Mouse (Mus musculus) megakaryocyte, embryonic 14.5 days (primary cell): Measurements from ENCODE around the gene Ttll11. TPM values are rescaled to one million over a fixed set of nuclear protein-coding genes. Genes with fewer than 3 reads are reported as not detected.

Experiments used
- H3K27me3 ChIP-seq: replicated peaks from 2 replicates; pipeline ENCODE3; 2012; ENCODE audit warnings: inconsistent platforms
- H3K36me3 ChIP-seq: replicated peaks from 2 replicates; pipeline ENCODE3; 2012; ENCODE audit warnings: low read length, inconsistent platforms, mixed read lengths
- H3K4me1 ChIP-seq: 2 replicates; pipeline ENCODE4 v1.6.1; 2012; ENCODE audit warnings: inconsistent platforms
- H3K4me3 ChIP-seq: replicated peaks from 2 replicates; pipeline ENCODE3; 2012; ENCODE audit warnings: moderate library complexity, mild to moderate bottlenecking, inconsistent platforms
- H3K9me3 ChIP-seq: 2 replicates; pipeline ENCODE4 v1.6.1; 2012; ENCODE audit warnings: inconsistent platforms
- FLI1 ChIP-seq: IDR thresholded peaks from 2 replicates; pipeline ENCODE4 v1.6.1; 2012; ENCODE audit warnings: low read length, inconsistent platforms, mixed read lengths
- GATA1 ChIP-seq: IDR thresholded peaks from 3 replicates; pipeline ENCODE4 v1.6.1; 2012; ENCODE audit warnings: mixed read lengths, low read length, inconsistent platforms, borderline replicate concordance
- polyA plus RNA-seq: library from polyadenylated mRNA; stranded (reverse); fragments of >175 nt; gene quantifications from 2 replicates; pipeline ENCODE4 v1.2.3, GENCODE M21; 2012; ENCODE audit warnings: low replicate concordance; ENCODE audit not compliant: insufficient read depth

Ttll11 gene
- polyA plus RNA-seq, 1 experiment, result 64.8 TPM

DNA sequence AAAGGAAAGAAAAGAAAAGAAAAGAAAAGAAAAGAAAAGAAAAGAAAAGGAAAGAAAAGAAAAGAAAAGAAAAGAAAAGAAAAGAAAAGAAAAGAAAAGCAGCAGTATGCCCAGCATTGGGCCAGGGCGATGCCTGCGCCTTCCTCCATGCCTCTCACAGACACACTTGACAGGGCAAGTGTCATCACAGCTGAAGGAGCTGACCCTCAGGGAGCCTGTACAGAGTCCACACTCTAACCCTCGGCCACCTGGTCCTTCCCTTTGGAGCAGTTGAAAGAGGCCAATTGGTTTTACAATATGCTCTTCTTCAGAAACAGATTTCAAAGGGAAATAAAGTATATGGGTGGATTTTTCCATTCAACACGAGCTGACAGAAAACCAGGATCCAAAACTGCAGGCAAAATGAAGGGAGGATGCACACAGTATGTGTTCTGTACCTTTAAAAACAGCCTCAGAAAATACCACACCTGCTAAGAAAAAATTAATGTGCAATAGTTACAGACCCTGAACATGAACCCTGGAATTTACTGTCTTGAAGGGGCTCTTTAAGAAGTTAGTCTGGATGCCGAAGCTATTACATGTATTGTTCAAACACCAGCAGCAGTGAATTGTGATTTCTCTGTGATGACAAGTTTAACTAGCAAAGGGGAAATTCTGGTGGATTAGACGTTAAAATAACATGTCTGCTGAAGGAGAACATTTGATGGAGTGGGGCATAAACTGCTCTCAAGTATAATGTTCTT lies 7.3 kb downstream of the Ttll11 start:
- no peak for TF ChIP-seq GATA1
- no peak for TF ChIP-seq FLI1
- Histone ChIP-seq H3K4me1 (peaks cover 9% of the 10 kb centered on the region), H3K36me3 (peaks cover 3% of the 10 kb centered on the region), H3K27me3 (peaks cover 31% of the 10 kb centered on the region), H3K9me3 (no peaks in the 10 kb centered on the region), H3K4me3 (no peak overlapping the region)

DNA sequence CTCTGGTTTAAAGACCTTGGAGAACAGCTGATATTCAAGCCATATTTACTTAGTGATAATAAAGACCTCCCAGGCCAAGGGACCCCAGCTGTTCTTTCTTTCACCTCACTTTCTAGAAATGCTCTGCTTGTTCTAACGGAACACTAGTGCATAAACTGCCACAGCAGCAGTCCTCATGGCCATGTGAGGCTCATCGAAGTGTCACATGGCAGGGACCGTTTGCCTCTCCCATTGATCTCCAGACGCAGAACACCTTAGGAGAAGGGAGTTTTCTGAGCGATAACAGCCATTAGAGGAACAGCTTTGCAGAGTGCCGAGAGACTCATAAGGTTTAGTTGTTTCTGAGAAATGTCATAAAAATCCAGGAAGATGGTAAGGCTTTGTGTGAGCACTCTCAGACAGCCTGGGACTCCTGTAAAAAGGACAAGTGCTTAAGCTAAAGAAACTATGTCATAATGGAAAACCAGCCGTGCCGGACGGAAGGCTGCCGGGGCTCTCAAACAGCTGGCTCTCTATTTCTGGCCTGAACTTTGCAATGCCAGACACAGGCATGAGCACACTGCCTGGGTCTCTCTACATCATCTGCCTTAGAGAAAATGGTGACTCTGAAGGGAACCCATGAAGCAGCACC lies 13.7 kb downstream of the Ttll11 start:
- Histone ChIP-seq H3K9me3 (no peaks in the 10 kb centered on the region), H3K4me1 (peaks cover 22% of the 10 kb centered on the region), H3K4me3 (no peak overlapping the region), H3K36me3 (no peaks in the 10 kb centered on the region), H3K27me3 (peaks cover 61% of the 10 kb centered on the region)
- no peak for TF ChIP-seq FLI1
- TF ChIP-seq GATA1, result no peak

DNA sequence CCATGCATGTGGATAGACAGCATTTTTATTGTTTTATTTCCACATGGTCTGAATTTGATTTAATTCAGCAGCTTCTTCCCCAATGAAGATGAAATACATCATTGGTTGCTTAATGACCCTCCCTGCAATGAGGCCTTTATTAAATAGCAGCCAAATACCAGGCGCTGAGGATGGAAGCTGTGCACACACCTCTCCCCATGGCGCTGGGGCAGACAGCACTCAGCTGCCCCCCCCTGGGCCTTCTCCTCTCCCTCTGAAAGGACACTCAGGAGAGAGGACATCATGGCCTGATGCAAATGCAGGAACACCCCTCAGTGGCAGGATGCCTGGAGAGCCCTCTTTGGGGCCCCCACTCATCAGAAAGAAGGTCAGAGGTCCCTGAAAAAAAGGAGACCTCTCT lies 16.4 kb downstream of the Ttll11 start:
- Histone ChIP-seq H3K27me3 (peaks cover 68% of the 10 kb centered on the region), H3K4me1 (peaks cover 19% of the 10 kb centered on the region), H3K9me3 (no peaks in the 10 kb centered on the region), H3K36me3 (no peaks in the 10 kb centered on the region), H3K4me3 (no peak overlapping the region)
- TF ChIP-seq GATA1 (no peak), FLI1 (no peak)

DNA sequence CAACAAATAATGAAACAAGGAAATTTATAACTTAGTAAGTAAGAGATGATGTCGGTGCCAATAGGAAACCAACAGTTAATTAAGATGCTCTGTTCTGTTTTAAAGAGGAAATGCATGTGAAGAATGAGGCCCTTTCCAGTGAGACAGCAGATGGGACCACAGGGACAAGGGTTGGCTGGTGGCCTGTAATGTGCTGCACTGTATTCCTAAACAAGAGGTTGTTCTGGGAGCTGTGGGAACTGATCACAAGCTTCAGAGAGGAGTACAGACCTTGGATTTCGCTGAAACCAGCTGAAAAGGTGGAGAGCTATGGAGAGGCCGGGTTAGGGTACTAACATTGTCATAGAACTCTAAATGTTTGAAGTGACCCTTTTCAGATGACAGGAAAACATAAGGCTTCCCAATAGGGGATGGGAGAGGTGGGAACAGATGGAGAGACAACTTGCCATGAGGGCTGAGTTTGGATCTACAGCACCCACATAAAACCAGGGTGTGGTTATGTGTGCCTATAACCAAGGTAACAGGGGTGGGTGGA lies 18.1 kb downstream of the Ttll11 start:
- TF ChIP-seq FLI1 (no peak), GATA1 (no peak)
- Histone ChIP-seq H3K4me3 (no peak overlapping the region), H3K9me3 (no peaks in the 10 kb centered on the region), H3K4me1 (peaks cover 19% of the 10 kb centered on the region), H3K36me3 (no peaks in the 10 kb centered on the region), H3K27me3 (peaks cover 74% of the 10 kb centered on the region)

DNA sequence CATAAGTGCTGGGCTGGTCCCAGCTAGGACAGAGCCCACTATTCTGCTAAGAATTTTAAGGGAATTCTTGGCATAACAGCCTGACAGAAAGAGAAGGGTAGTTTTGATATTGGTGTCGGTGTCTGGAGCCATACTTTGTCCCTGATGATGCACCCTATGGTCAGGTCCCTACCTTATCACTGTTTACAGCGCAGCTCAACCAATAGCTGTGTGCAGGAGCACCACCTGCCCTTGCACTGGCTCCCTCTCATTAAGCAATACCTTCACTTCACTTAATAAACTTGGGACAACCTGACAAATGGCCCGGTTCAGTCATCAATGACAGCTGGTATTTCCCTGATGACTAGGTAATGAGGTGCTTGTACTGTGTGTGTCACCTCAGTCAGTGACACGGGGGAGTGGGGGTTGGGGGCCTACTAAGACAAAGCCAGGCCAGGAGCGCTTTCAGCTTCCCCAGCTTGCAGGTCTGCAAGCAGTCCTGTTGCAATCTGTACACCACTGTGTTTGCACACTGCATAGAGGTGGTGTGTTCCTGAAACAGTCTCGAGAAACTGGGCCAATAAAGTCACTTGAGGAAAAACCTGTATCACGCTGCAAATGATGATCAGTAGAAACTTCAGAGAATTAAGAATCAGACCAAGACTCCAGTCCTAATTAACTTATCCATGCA lies 22.1 kb downstream of the Ttll11 start:
- Histone ChIP-seq H3K4me3 (no peak overlapping the region), H3K27me3 (peaks cover 76% of the 10 kb centered on the region), H3K4me1 (peaks cover 5% of the 10 kb centered on the region), H3K36me3 (no peaks in the 10 kb centered on the region), H3K9me3 (no peaks in the 10 kb centered on the region)
- TF ChIP-seq FLI1 (no peak), GATA1 (no peak)

DNA sequence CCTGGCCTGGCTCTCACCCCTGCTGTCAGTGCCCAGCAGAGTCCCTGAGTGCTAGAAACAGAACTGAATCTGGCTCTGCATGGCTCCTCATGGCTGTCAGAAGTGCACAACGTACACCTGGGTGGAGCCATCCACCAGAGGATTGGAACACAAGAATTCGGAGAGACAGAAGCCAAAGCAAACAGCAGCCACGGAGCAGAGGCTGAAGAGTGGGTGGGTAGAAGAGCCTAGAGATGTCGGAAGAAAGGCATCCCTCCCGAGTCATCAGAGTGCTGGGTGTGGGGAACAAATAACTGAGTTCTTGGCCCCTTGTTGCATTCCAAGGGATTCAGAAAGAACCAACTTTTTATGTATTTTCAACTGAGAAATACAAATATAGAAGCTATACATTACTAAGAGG lies 24.5 kb downstream of the Ttll11 start:
- Histone ChIP-seq H3K36me3 (no peaks in the 10 kb centered on the region), H3K4me1 (peaks cover 6% of the 10 kb centered on the region), H3K9me3 (no peaks in the 10 kb centered on the region), H3K4me3 (no peak overlapping the region), H3K27me3 (peaks cover 79% of the 10 kb centered on the region)
- TF ChIP-seq FLI1, result no peak
- no peak for TF ChIP-seq GATA1

DNA sequence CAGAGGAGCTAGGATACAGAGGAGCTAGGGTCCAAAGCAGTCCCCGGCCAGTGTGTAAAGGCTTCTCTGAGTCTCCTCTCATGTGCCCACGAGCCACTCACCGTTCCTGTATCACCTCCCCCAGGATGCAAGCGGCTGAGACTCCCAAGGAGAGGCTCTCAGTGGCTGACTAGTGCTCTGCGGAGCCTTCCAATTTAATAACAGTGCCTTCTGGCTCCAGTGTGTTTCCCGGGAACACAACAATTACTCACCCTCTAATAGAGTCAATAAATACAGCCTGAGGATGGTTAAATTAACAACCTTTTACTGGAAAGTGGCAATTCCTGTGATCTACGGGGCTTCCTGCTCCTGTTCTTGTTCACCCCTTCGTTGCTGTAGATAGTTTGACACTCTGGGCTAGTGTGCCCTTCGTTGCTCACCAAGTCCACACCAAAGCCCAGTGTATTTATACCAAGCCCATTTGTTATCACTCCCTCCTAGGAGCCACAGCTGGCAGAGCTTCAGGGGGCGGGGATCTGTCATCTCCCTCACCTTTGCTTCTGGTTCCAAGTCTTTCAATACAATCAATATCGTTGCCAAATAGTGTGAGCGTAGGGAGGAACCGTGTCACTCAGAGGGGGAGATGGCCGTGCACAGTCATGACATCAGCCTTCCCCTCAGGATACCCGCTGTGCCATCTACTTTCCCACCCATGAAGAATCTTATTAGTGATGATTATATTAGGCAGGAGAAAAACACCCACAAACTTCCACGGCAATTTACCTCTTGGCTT lies 27.3 kb downstream of the Ttll11 start:
- Histone ChIP-seq H3K36me3 (no peaks in the 10 kb centered on the region), H3K27me3 (peaks cover 71% of the 10 kb centered on the region)

DNA sequence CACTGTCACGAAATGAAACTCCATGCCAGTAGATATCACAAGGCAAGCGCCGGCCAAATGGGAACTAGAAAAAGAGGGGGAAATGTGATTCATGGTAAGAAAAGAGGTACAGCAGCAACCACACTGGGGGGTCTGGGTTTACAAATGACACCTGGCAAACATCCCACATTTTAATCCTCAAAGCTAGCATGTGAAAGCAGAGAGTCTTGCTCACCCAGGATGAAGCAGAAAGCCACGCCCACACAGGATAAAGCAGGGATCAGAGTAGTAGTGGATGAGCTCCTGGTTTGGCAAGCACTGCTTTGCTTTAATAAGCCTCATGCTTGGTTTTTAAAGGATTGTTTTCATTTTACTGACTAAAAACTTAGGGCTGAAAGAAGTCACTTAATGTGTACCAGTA lies 34.8 kb downstream of the Ttll11 start:
- no peak overlapping the region for H3K4me3 ChIP-seq
- H3K9me3 ChIP-seq, result peaks cover 6% of the 10 kb centered on the region; the same call in 1 of the 2 replicates
- no peak for TF ChIP-seq GATA1
- no peak for TF ChIP-seq FLI1
- H3K36me3 ChIP-seq, result no peaks in the 10 kb centered on the region
- peaks cover 25% of the 10 kb centered on the region for H3K27me3 ChIP-seq
- peaks cover 43% of the 10 kb centered on the region for H3K4me1 ChIP-seq

More for the DNA sequence above, 27.3 kb downstream of the Ttll11 start:
- Histone ChIP-seq H3K9me3 (peaks cover 6% of the 10 kb centered on the region; the same call in 1 of the 2 replicates), H3K4me3 (no peak overlapping the region), H3K4me1 (peaks cover 14% of the 10 kb centered on the region)
- TF ChIP-seq GATA1, result no peak
- no peak for TF ChIP-seq FLI1

DNA sequence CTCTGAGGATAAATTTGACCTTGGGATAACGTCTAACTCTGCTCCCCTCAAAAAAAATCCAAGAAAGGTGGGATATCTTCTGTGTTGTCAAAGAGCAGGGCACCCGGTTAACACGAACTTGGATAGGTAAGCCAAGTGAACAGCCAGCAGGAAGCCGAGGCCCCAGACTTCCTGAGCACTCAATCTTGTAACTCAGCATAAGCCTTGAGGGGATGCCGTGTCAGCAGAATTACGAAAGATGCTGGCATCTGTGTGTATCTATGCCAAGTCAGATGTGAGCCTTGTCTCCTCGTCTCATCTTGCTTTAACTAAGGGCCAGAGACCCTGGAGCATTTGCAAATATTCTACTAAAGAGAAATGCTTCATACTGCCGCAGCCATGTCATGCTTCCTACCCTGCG lies 36.8 kb downstream of the Ttll11 start:
- peaks cover 22% of the 10 kb centered on the region for H3K27me3 ChIP-seq
- no peaks in the 10 kb centered on the region for H3K9me3 ChIP-seq
- H3K4me3 ChIP-seq, result no peak overlapping the region
- TF ChIP-seq FLI1 (no peak), GATA1 (no peak)
- H3K36me3 ChIP-seq, result no peaks in the 10 kb centered on the region
- peaks cover 38% of the 10 kb centered on the region for H3K4me1 ChIP-seq

DNA sequence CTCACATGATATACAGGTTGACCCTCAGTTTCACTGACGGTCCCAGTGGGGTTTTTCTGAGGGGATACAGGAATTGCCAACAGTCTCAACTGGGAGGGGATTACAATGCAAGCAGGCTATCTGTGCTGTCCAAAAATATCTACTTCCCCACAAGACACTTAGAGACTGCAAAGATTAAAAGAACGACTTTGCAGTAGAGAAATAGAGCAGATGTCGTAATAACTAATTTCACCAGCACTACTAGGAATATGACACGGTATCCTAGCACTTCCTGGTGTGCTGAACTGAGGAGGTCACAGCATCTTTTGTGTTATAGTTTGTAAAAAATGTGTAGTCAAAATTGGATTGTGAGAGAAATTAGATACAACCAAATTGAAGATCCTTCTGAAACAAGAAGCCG lies 44.7 kb downstream of the Ttll11 start:
- H3K36me3 ChIP-seq, result no peaks in the 10 kb centered on the region
- H3K4me1 ChIP-seq, result peaks cover 14% of the 10 kb centered on the region
- TF ChIP-seq GATA1 (no peak), FLI1 (no peak)
- peaks cover 10% of the 10 kb centered on the region for H3K27me3 ChIP-seq
- H3K4me3 ChIP-seq, result no peak overlapping the region
- peaks cover 8% of the 10 kb centered on the region; the same call in 1 of the 2 replicates for H3K9me3 ChIP-seq
